Mouse (Mus musculus): Measurements from ENCODE around the gene Negr1. TPM values are rescaled to one million over a fixed set of nuclear protein-coding genes. Genes with fewer than 3 reads are reported as not detected.

Negr1 gene
- polyA plus RNA-seq, 1 experiment, result 1.7 TPM

DNA sequence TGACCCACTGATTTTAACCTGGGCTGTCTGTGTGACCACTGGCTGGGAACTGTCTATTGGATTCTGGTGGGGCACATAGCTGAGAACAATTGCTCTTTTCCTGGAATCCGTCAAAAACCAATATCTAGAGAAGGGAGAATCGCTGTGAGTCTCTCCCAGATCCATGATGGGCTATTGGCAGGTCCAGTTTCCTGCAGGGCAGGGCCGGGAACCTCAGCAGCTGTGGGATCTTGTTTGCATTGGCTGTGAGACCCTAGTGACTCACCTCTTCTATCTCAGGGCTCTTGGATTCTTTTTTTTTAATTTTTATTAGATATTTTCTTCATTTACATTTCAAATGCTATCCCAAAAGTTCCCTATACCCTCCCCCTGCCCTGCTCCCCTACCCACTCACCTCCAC lies 111.0 kb downstream of the Negr1 start:
- 76% methylated on average over 3 of the region's 3 CpGs for WGBS
- Histone ChIP-seq H3K4me3 (ENCODE audit: insufficient read depth, low read depth, low read length) (no peak overlapping the region), H3K27me3 (replicated peaks; ENCODE audit: control insufficient read depth, insufficient read depth, low read length) (no peaks in the 10 kb centered on the region), H3K36me3 (ENCODE audit: control insufficient read depth, insufficient read depth, low read length) (no peaks in the 10 kb centered on the region), H3K27ac (ENCODE audit: insufficient read depth, low read depth, low read length) (no peak overlapping the region), H3K4me1 (ENCODE audit: control insufficient read depth, insufficient read depth, low read length) (no peaks in the 10 kb centered on the region)
- TF ChIP-seq POLR2A (IDR thresholded peaks at IDR 0.05; ENCODE audit: low read depth, low read length), result no peak
- TF ChIP-seq CTCF (conservative IDR thresholded peaks at IDR 0.05; ENCODE audit: insufficient read depth, insufficient read length, low read depth, low read length), result no peak
- no peak for DNase-seq

DNA sequence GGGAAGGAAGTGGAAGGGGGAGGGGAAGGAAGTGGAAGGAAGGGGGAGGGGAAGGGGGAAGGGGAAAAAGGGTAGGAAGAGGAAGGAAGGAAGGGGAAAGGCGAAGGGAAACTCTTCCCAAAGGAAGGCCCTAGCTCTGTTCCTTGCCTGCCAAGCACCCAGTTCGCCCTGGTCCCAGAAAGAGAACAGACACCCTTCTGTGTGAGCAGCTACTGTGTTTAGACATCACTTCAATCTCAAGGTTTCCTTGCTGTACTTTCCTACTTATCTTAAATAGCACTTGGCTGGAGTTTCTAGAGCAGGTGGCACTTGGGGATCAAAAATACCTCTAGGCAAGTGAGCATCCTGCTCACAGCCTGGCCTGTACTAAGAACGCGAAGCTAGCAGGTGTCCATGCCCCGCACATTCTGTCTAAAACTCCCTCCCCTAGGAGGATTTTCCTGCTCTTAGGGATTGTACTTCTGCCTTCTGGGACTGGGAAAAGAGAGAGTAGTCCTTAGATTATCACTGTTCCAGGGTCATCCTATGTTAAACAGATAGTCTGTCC lies 128.5 kb downstream of the Negr1 start:
- Histone ChIP-seq H3K4me3 (ENCODE audit: insufficient read depth, low read depth, low read length) (no peak overlapping the region), H3K27me3 (replicated peaks; ENCODE audit: control insufficient read depth, insufficient read depth, low read length) (no peaks in the 10 kb centered on the region), H3K27ac (ENCODE audit: insufficient read depth, low read depth, low read length) (no peak overlapping the region), H3K4me1 (ENCODE audit: control insufficient read depth, insufficient read depth, low read length) (no peaks in the 10 kb centered on the region), H3K36me3 (ENCODE audit: control insufficient read depth, insufficient read depth, low read length) (no peaks in the 10 kb centered on the region)
- WGBS, result 91% methylated on average over 5 of the region's 5 CpGs
- no peak for DNase-seq
- TF ChIP-seq CTCF (conservative IDR thresholded peaks at IDR 0.05; ENCODE audit: insufficient read depth, insufficient read length, low read depth, low read length) (no peak), POLR2A (IDR thresholded peaks at IDR 0.05; ENCODE audit: low read depth, low read length) (no peak)

DNA sequence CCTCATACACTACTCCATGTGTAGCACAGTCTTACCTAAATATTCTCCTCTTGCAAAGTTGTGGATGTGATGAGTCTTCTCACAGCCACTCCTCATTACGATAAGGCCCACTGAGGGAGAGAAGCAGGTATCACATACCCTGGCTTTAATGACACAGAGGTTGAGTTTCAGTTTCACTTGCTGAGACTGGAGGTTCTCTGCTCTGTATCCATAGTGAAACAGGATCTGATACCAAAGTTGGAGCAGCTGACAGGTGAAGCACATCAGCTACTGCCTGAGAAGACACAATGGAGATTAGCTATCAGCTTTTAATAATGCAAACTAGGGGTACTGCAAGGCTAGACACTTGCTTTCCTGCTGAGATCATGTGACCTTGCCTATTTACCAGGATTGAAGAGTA lies 137.1 kb downstream of the Negr1 start:
- Histone ChIP-seq H3K27ac (ENCODE audit: insufficient read depth, low read depth, low read length) (no peak overlapping the region), H3K27me3 (replicated peaks; ENCODE audit: control insufficient read depth, insufficient read depth, low read length) (no peaks in the 10 kb centered on the region), H3K36me3 (ENCODE audit: control insufficient read depth, insufficient read depth, low read length) (no peaks in the 10 kb centered on the region), H3K4me3 (ENCODE audit: insufficient read depth, low read depth, low read length) (no peak overlapping the region), H3K4me1 (ENCODE audit: control insufficient read depth, insufficient read depth, low read length) (no peaks in the 10 kb centered on the region)
- no peak for TF ChIP-seq POLR2A (IDR thresholded peaks at IDR 0.05; ENCODE audit: low read depth, low read length)
- no peak for TF ChIP-seq CTCF (conservative IDR thresholded peaks at IDR 0.05; ENCODE audit: insufficient read depth, insufficient read length, low read depth, low read length)
- no peak for DNase-seq
- 56% methylated on average over 1 of the region's 1 CpGs for WGBS

DNA sequence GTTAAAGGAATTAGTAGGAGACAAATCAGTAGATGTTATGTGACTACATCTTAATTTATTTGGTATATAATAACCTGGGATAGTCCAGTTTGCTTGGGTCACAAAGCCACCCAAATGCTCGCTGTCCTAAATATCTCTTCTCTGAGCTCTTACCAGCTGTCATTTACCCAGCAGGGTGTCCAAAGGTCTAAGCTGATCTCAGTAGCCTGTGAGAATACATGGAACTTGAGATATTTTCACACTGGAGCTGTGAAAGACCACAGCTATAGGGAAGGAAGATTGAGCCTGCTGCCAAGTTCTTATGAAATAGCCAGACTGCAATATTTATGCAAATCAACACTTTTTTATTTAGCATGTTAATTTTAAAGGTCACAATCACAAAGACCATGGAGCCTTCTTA lies 141.6 kb downstream of the Negr1 start:
- no peaks in the 10 kb centered on the region for H3K27me3 ChIP-seq (replicated peaks; ENCODE audit: control insufficient read depth, insufficient read depth, low read length)
- TF ChIP-seq POLR2A (IDR thresholded peaks at IDR 0.05; ENCODE audit: low read depth, low read length) (no peak), CTCF (conservative IDR thresholded peaks at IDR 0.05; ENCODE audit: insufficient read depth, insufficient read length, low read depth, low read length) (no peak)
- WGBS, result 86% methylated on average over 1 of the region's 1 CpGs

DNA sequence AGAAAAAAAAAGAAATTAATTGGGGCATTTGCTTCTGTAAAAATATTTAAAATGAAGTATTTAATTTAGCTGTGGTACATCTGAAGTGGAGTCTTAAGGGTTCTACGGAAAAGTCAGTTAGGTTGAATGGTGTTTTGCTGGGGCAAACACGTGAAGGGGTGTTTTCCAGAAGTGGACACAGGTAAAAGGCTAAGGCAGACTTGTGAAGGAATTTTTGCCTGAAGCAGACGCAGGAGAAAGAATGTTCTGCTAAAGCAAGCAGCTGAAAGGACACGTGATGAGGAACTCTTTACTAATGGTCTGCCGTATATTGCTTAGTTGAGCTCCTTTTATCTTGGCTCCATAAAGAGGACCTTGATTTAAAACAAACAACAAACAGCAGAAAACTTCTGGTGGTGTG lies 148.6 kb downstream of the Negr1 start:
- no peak overlapping the region for H3K4me3 ChIP-seq (ENCODE audit: insufficient read depth, low read depth, low read length)
- no peak overlapping the region; the same call in 1 of the 2 replicates for H3K27ac ChIP-seq (ENCODE audit: insufficient read depth, low read depth, low read length)
- no peaks in the 10 kb centered on the region for H3K27me3 ChIP-seq (replicated peaks; ENCODE audit: control insufficient read depth, insufficient read depth, low read length)
- TF ChIP-seq POLR2A (IDR thresholded peaks at IDR 0.05; ENCODE audit: low read depth, low read length), result no peak
- no peak for TF ChIP-seq CTCF (conservative IDR thresholded peaks at IDR 0.05; ENCODE audit: insufficient read depth, insufficient read length, low read depth, low read length)
- no peaks in the 10 kb centered on the region for H3K4me1 ChIP-seq (ENCODE audit: control insufficient read depth, insufficient read depth, low read length)
- no peaks in the 10 kb centered on the region for H3K36me3 ChIP-seq (ENCODE audit: control insufficient read depth, insufficient read depth, low read length)
- 50% methylated on average over 5 of the region's 5 CpGs for WGBS
- DNase-seq, result peak; percentile 38

More for the DNA sequence above, 141.6 kb downstream of the Negr1 start:
- no peak overlapping the region for H3K27ac ChIP-seq (ENCODE audit: insufficient read depth, low read depth, low read length)
- no peak overlapping the region for H3K4me3 ChIP-seq (ENCODE audit: insufficient read depth, low read depth, low read length)
- no peak for DNase-seq
- H3K4me1 ChIP-seq (ENCODE audit: control insufficient read depth, insufficient read depth, low read length), result no peaks in the 10 kb centered on the region
- no peaks in the 10 kb centered on the region for H3K36me3 ChIP-seq (ENCODE audit: control insufficient read depth, insufficient read depth, low read length)

DNA sequence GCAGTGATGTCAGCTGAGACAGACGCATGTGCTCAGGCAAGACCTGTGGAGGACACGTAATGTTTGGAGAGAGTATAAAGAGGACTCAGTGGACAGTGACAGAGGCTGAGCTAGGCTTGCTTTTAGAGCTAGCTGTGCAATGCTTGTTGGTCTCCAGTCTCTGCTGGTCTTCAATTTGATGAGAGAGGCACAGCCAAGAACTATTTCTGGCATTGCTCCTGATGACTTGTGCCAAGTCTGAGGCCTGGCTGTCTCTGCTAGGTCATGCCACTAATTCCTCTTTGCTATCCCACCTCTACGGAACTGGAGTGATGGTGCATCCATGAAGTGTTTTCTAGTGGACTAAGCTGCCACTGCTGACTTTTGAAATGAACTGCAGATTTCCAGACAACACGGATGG lies 149.1 kb downstream of the Negr1 start:
- 61% methylated on average over 4 of the region's 4 CpGs for WGBS
- Histone ChIP-seq H3K36me3 (ENCODE audit: control insufficient read depth, insufficient read depth, low read length) (no peaks in the 10 kb centered on the region), H3K27me3 (replicated peaks; ENCODE audit: control insufficient read depth, insufficient read depth, low read length) (no peaks in the 10 kb centered on the region), H3K27ac (ENCODE audit: insufficient read depth, low read depth, low read length) (no peak overlapping the region; the same call in 1 of the 2 replicates), H3K4me3 (ENCODE audit: insufficient read depth, low read depth, low read length) (no peak overlapping the region), H3K4me1 (ENCODE audit: control insufficient read depth, insufficient read depth, low read length) (no peaks in the 10 kb centered on the region)
- DNase-seq, result peak; percentile 3
- TF ChIP-seq CTCF (conservative IDR thresholded peaks at IDR 0.05; ENCODE audit: insufficient read depth, insufficient read length, low read depth, low read length) (no peak), POLR2A (IDR thresholded peaks at IDR 0.05; ENCODE audit: low read depth, low read length) (no peak)

DNA sequence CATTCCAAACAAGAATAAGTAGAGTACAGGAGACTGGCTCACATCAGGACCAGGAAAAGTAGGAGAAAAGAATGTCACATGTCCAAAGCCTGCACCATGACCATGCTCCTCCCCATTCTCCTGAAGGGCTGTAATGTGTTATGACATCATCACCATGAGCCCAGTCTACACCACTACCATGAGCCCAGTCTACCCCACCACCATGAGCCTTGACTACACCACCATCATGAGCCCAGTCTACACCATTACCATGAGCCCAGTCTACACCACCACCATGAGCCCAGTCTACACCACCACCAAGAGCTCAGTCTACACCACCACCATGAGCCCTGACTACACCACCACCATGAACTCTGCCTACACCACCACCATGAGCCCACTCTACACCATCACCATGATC lies 174.7 kb downstream of the Negr1 start:
- TF ChIP-seq POLR2A (IDR thresholded peaks at IDR 0.05; ENCODE audit: low read depth, low read length), result no peak

DNA sequence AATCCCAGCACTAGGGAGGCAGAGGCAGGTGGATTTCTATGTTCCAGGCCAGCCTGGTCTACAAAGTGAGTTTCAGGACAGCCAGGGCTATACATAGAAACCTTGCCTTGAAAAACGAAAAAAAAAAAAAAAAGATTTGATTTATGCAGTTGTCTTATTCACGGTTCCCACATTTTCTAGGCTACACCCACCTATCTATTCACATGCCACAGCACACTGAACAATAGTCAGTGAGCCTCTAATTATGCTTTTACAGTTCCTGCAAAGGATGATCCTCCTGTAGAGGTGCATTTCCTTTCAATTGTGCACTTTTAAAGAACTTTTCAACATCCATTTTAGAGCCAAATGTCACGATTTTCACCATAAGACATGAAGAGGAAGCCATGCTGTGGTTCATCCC lies 177.9 kb downstream of the Negr1 start:
- no peak overlapping the region for H3K27ac ChIP-seq (ENCODE audit: insufficient read depth, low read depth, low read length)
- no peak for DNase-seq
- H3K4me3 ChIP-seq (ENCODE audit: insufficient read depth, low read depth, low read length), result no peak overlapping the region
- no peaks in the 10 kb centered on the region for H3K36me3 ChIP-seq (ENCODE audit: control insufficient read depth, insufficient read depth, low read length)
- no peaks in the 10 kb centered on the region for H3K4me1 ChIP-seq (ENCODE audit: control insufficient read depth, insufficient read depth, low read length)
- TF ChIP-seq CTCF (conservative IDR thresholded peaks at IDR 0.05; ENCODE audit: insufficient read depth, insufficient read length, low read depth, low read length) (no peak), POLR2A (IDR thresholded peaks at IDR 0.05; ENCODE audit: low read depth, low read length) (no peak)
- 38% methylated on average over 3 of the region's 3 CpGs for WGBS
- no peaks in the 10 kb centered on the region for H3K27me3 ChIP-seq (replicated peaks; ENCODE audit: control insufficient read depth, insufficient read depth, low read length)

More for the DNA sequence above, 174.7 kb downstream of the Negr1 start:
- Histone ChIP-seq H3K4me1 (ENCODE audit: control insufficient read depth, insufficient read depth, low read length) (no peaks in the 10 kb centered on the region), H3K27ac (ENCODE audit: insufficient read depth, low read depth, low read length) (no peak overlapping the region), H3K4me3 (ENCODE audit: insufficient read depth, low read depth, low read length) (no peak overlapping the region), H3K36me3 (ENCODE audit: control insufficient read depth, insufficient read depth, low read length) (no peaks in the 10 kb centered on the region), H3K27me3 (replicated peaks; ENCODE audit: control insufficient read depth, insufficient read depth, low read length) (no peaks in the 10 kb centered on the region)
- no peak for DNase-seq

Measured in kidney, adult 2 months (tissue).